Comparison of ENCODE assay signal across 8 mouse cellular contexts in the genomic region with DNA sequence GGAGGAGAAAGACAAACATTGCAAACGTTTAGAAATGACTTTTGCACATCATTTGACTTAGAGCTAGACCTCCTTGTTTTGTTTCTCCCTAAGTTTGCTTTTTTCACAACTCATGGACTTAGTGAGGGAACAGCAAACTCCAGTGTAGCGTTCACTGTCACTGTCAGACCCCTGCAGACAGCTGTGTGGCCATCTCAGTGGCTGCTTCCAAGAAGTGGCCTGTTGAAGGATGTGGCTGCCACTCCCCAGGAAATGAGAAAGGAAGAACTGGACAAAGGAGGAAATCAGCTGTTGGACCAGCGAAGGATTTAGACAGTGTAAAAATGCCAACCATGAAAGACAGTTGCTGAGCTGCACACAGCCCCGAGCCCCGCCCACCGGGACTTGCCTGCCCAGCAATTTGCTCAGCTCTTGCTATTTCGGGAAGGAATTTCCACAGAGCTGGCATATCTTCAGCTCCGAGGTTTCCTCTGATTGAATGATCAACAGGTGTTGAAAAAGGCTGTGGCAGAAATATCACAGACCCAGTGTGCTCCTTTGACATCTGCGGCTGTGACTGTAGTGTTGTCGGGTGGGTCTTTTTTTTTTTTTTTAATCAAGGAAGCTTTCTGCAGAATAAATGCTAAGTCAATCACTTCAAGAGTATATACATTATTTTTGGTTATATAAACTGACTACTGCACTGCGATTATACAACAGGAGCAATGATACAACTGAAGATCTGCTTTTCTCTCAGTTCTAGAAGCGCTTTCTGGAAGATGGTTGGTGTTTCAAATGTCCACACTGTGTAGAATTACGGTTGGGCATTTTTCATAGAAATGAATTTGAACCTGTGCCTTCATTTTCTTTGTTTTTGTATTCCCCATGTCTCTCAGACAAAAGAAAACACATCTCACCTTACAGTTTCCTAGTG. TPM values are rescaled to one million over a fixed set of nuclear protein-coding genes. Genes with fewer than 3 reads are reported as not detected.
DNase-seq lines count a peak whose midpoint lies in the region; ATAC-seq lines count a peak whose summit lies in the region.

No protein-coding gene starts in this region.

- no peaks in the 10 kb centered on the region for H3K36me3 ChIP-seq in kidney, embryonic 15.5 days
- H3K36me3 ChIP-seq in neural tube, embryonic 15.5 days: no peaks in the 10 kb centered on the region

- no peak overlapping the region for H3K4me2 ChIP-seq in kidney, embryonic 15.5 days
- no peak overlapping the region for H3K4me2 ChIP-seq in neural tube, embryonic 15.5 days

- ATAC-seq in kidney, embryonic 15.5 days (replicated peaks; ENCODE audit: low FRiP score): 0 out of 2 replicates have a peak, but pooled peaks have one; percentile 9
- no peak for ATAC-seq in neural tube, embryonic 15.5 days (ENCODE audit: low FRiP score)

- no peaks in the 10 kb centered on the region for H3K9me3 ChIP-seq in kidney, embryonic 15.5 days (replicated peaks)
- no peaks in the 10 kb centered on the region for H3K9me3 ChIP-seq in neural tube, embryonic 15.5 days (replicated peaks)

- WGBS in kidney, embryonic 15.5 days: 60% methylated on average over 13 of the region's 13 CpGs
- 74% methylated on average over 13 of the region's 13 CpGs for WGBS in neural tube, embryonic 15.5 days

- H3K9ac ChIP-seq in kidney, embryonic 15.5 days: no peak overlapping the region
- no peak overlapping the region for H3K9ac ChIP-seq in neural tube, embryonic 15.5 days (replicated peaks)

- H3K4me3 ChIP-seq in kidney, embryonic 15.5 days (replicated peaks): no peak overlapping the region
- no peak overlapping the region for H3K4me3 ChIP-seq in neural tube, embryonic 15.5 days (replicated peaks)

- H3K4me1 ChIP-seq in kidney, embryonic 15.5 days: peaks cover 5% of the 10 kb centered on the region; the same call in 1 of the 2 replicates
- H3K4me1 ChIP-seq in neural tube, embryonic 15.5 days: no peaks in the 10 kb centered on the region

- DNase-seq in urinary bladder, postnatal 14 days (ENCODE audit: low spot score): peak; percentile 33
- DNase-seq in urinary bladder, postnatal 10 days (ENCODE audit: low spot score): no peak
- DNase-seq in gastrocnemius, postnatal 25 days: peak; percentile 80
- peak; percentile 54 for DNase-seq in lung, postnatal 36 days
- DNase-seq in cerebellum, adult 8-10 months: no peak
- no peak for DNase-seq in layer of hippocampus, postnatal 14 days (ENCODE audit: low spot score in 2 of 2)

- H3K27me3 ChIP-seq in kidney, embryonic 15.5 days: no peaks in the 10 kb centered on the region
- H3K27me3 ChIP-seq in neural tube, embryonic 15.5 days (replicated peaks): no peaks in the 10 kb centered on the region

- no peak overlapping the region for H3K27ac ChIP-seq in kidney, embryonic 15.5 days
- H3K27ac ChIP-seq in neural tube, embryonic 15.5 days (replicated peaks): no peak overlapping the region

RNA-seq across cellular contexts. Expression of a gene that starts 6.1 kb away (rescaled TPM):
- total RNA-seq in gastrocnemius, postnatal 25 days (2021): 100 to 1,000 TPM in 1 of 2 experiments, 10 to 100 TPM in 1; 90.9 to 120 TPM
- 62.4 and 76.7 TPM in 2 replicates for polyA plus RNA-seq in kidney, embryonic 15.5 days (2015; fragmentation: Nextera tagmentation; extraction: Ambion mirVana)
- polyA plus RNA-seq in neural tube, embryonic 15.5 days (2015; fragmentation: Nextera tagmentation; extraction: Ambion mirVana): 16.0 and 33.0 TPM in 2 replicates
- total RNA-seq in layer of hippocampus, postnatal 14 days (2021): 1 to 10 TPM; 7.2 to 8.1 TPM

RNA-seq across cellular contexts. Expression of a gene that starts 19.3 kb away (rescaled TPM):
- total RNA-seq in gastrocnemius, postnatal 25 days (2021): under 1 TPM; 0.28 to 0.96 TPM
- 0.24 and 0.88 TPM in 2 replicates for polyA plus RNA-seq in kidney, embryonic 15.5 days (2015; fragmentation: Nextera tagmentation; extraction: Ambion mirVana)
- 0.45 and 1.2 TPM in 2 replicates for polyA plus RNA-seq in neural tube, embryonic 15.5 days (2015; fragmentation: Nextera tagmentation; extraction: Ambion mirVana)
- total RNA-seq in layer of hippocampus, postnatal 14 days (2021): under 1 TPM; 0.18 to 0.26 TPM

Comparison
In these comparisons a context has a peak if more than half of its experiments do, and no peak if none do; other contexts are left out.
1. DNase-seq: peak in urinary bladder, postnatal 14 days (single experiment), gastrocnemius, postnatal 25 days (single experiment) and lung, postnatal 36 days (single experiment); none in urinary bladder, postnatal 10 days (single experiment), cerebellum, adult 8-10 months (single experiment) and layer of hippocampus, postnatal 14 days (0 of 2).
2. RNA of a gene that starts 6.1 kb away (total RNA-seq): 90.9 to 120 TPM in gastrocnemius, postnatal 25 days; 7.2 to 8.1 TPM in layer of hippocampus, postnatal 14 days; every median in the first group is over 10 times any median in the second.